Mouse (Mus musculus): ENCODE measurements at regions not wholly inside any gene's neighbourhood (a gene's known extent, or its start where the extent isn't known, plus 50 kb on each side); places are given as distances from the start of the nearest gene placed in this dataset.

- ATAC-seq, result no peak
- no peak overlapping the region for H3K9ac ChIP-seq (ENCODE audit: low read depth, low read length)
- H3K27me3 ChIP-seq (replicated peaks; ENCODE audit: control insufficient read depth, insufficient read depth, low read length), result 0 out of 2 replicates have a peak, but pooled peaks cover 3% of the 10 kb centered on the region
- TF ChIP-seq CTCF (IDR thresholded peaks at IDR 0.05; ENCODE audit: low read depth), result no peak
- no peak overlapping the region for H3K4me3 ChIP-seq (ENCODE audit: low read depth, low read length)
- WGBS, result 80% methylated on average over 8 of the region's 8 CpGs
- H3K9me3 ChIP-seq (ENCODE audit: control insufficient read depth), result no peaks in the 10 kb centered on the region
- H3K4me2 ChIP-seq (replicated peaks; ENCODE audit: low read depth), result no peak overlapping the region
- H3K36me3 ChIP-seq (ENCODE audit: control insufficient read depth, insufficient read depth), result no peaks in the 10 kb centered on the region
- no peaks in the 10 kb centered on the region for H3K4me1 ChIP-seq (replicated peaks; ENCODE audit: control insufficient read depth, insufficient read depth, low read length)
- no peak overlapping the region for H3K27ac ChIP-seq (ENCODE audit: low read depth, low read length)
These were observed 186.8 kb downstream of the Cbln4 start for GRCm38 (mm10) chr2:171856491-171856890.

- Histone ChIP-seq H3K36me3 (ENCODE audit: control insufficient read depth, insufficient read depth) (no peaks in the 10 kb centered on the region), H3K27me3 (replicated peaks; ENCODE audit: control insufficient read depth, insufficient read depth, low read length) (0 out of 2 replicates have a peak, but pooled peaks cover 6% of the 10 kb centered on the region), H3K4me2 (replicated peaks; ENCODE audit: low read depth) (no peak overlapping the region), H3K27ac (ENCODE audit: low read depth, low read length) (no peak overlapping the region), H3K4me1 (replicated peaks; ENCODE audit: control insufficient read depth, insufficient read depth, low read length) (no peaks in the 10 kb centered on the region), H3K9ac (ENCODE audit: low read depth, low read length) (no peak overlapping the region), H3K4me3 (ENCODE audit: low read depth, low read length) (no peak overlapping the region), H3K9me3 (ENCODE audit: control insufficient read depth) (no peaks in the 10 kb centered on the region)
- no peak for ATAC-seq
- TF ChIP-seq CTCF (IDR thresholded peaks at IDR 0.05; ENCODE audit: low read depth), result no peak
- 52% methylated on average over 4 of the region's 4 CpGs for WGBS
These were observed 196.3 kb downstream of the Cbln4 start for GRCm38 (mm10) chr2:171846826-171847492.

- H3K4me3 ChIP-seq (ENCODE audit: low read depth, low read length), result no peak overlapping the region
- H3K4me2 ChIP-seq (replicated peaks; ENCODE audit: low read depth), result no peak overlapping the region
- no peak for ATAC-seq
- H3K9ac ChIP-seq (ENCODE audit: low read depth, low read length), result no peak overlapping the region
- H3K27me3 ChIP-seq (replicated peaks; ENCODE audit: control insufficient read depth, insufficient read depth, low read length), result no peaks in the 10 kb centered on the region
- no peaks in the 10 kb centered on the region for H3K36me3 ChIP-seq (ENCODE audit: control insufficient read depth, insufficient read depth)
- TF ChIP-seq CTCF (IDR thresholded peaks at IDR 0.05; ENCODE audit: low read depth), result no peak
- no peaks in the 10 kb centered on the region for H3K9me3 ChIP-seq (ENCODE audit: control insufficient read depth)
- H3K27ac ChIP-seq (ENCODE audit: low read depth, low read length), result no peak overlapping the region
- WGBS, result 60% methylated on average over 14 of the region's 14 CpGs
- H3K4me1 ChIP-seq (replicated peaks; ENCODE audit: control insufficient read depth, insufficient read depth, low read length), result no peaks in the 10 kb centered on the region
These were observed 203.1 kb downstream of the Cbln4 start for GRCm38 (mm10) chr2:171840058-171840713.

GRCm38 (mm10) chr2:171822156-171822555 lies 221.1 kb downstream of the Cbln4 start:
- Histone ChIP-seq H3K4me2 (replicated peaks; ENCODE audit: low read depth) (no peak overlapping the region), H3K27ac (ENCODE audit: low read depth, low read length) (no peak overlapping the region), H3K9me3 (ENCODE audit: control insufficient read depth) (no peaks in the 10 kb centered on the region), H3K4me3 (ENCODE audit: low read depth, low read length) (no peak overlapping the region), H3K36me3 (ENCODE audit: control insufficient read depth, insufficient read depth) (no peaks in the 10 kb centered on the region), H3K4me1 (replicated peaks; ENCODE audit: control insufficient read depth, insufficient read depth, low read length) (no peaks in the 10 kb centered on the region), H3K27me3 (replicated peaks; ENCODE audit: control insufficient read depth, insufficient read depth, low read length) (no peaks in the 10 kb centered on the region), H3K9ac (ENCODE audit: low read depth, low read length) (no peak overlapping the region)
- 86% methylated on average over 6 of the region's 6 CpGs for WGBS
- ATAC-seq, result no peak
- TF ChIP-seq CTCF (IDR thresholded peaks at IDR 0.05; ENCODE audit: low read depth), result no peak

GRCm38 (mm10) chr2:171818504-171818903 lies 224.8 kb downstream of the Cbln4 start:
- 78% methylated on average over 8 of the region's 8 CpGs for WGBS
- Histone ChIP-seq H3K4me2 (replicated peaks; ENCODE audit: low read depth) (no peak overlapping the region), H3K9ac (ENCODE audit: low read depth, low read length) (no peak overlapping the region), H3K4me3 (ENCODE audit: low read depth, low read length) (no peak overlapping the region), H3K9me3 (ENCODE audit: control insufficient read depth) (no peaks in the 10 kb centered on the region), H3K36me3 (ENCODE audit: control insufficient read depth, insufficient read depth) (no peaks in the 10 kb centered on the region), H3K27ac (ENCODE audit: low read depth, low read length) (no peak overlapping the region), H3K4me1 (replicated peaks; ENCODE audit: control insufficient read depth, insufficient read depth, low read length) (no peaks in the 10 kb centered on the region), H3K27me3 (replicated peaks; ENCODE audit: control insufficient read depth, insufficient read depth, low read length) (no peaks in the 10 kb centered on the region)
- no peak for TF ChIP-seq CTCF (IDR thresholded peaks at IDR 0.05; ENCODE audit: low read depth)
- no peak for ATAC-seq

GRCm38 (mm10) chr2:171816685-171817419 lies 226.4 kb downstream of the Cbln4 start:
- Histone ChIP-seq H3K4me3 (ENCODE audit: low read depth, low read length) (no peak overlapping the region), H3K27ac (ENCODE audit: low read depth, low read length) (no peak overlapping the region), H3K36me3 (ENCODE audit: control insufficient read depth, insufficient read depth) (no peaks in the 10 kb centered on the region), H3K4me2 (replicated peaks; ENCODE audit: low read depth) (no peak overlapping the region), H3K4me1 (replicated peaks; ENCODE audit: control insufficient read depth, insufficient read depth, low read length) (no peaks in the 10 kb centered on the region), H3K9ac (ENCODE audit: low read depth, low read length) (no peak overlapping the region), H3K9me3 (ENCODE audit: control insufficient read depth) (no peaks in the 10 kb centered on the region), H3K27me3 (replicated peaks; ENCODE audit: control insufficient read depth, insufficient read depth, low read length) (no peaks in the 10 kb centered on the region)
- WGBS, result 73% methylated on average over 10 of the region's 10 CpGs
- ATAC-seq, result no peak
- no peak for TF ChIP-seq CTCF (IDR thresholded peaks at IDR 0.05; ENCODE audit: low read depth)

All from intestine, postnatal 0 days (tissue).